9 mouse cellular contexts compared by ENCODE assay signal in the genomic region with DNA sequence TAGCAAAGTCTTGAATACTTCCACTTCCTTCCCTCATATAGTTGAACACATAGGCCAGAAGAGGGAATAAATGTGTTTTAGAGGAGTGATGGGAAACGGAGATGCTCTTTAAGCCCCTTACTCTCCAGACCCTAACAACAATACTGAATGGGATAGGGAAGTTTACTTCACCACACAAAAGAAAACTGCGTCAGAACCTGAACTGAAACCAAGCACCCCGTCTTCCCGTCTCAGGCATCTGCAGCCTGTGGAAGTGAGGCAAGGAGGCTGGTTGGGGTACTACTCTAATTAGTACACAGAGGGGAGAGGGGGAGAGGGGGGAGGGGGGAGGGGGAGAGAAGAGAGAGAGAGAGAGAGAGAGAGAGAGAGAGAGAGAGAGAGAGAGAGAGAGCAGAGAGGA. TPM values are rescaled to one million over a fixed set of nuclear protein-coding genes. Genes with fewer than 3 reads are reported as not detected.
DNase-seq lines count a peak whose midpoint lies in the region; ATAC-seq and TF ChIP-seq lines count a peak whose summit lies in the region.
"Had no signal": no experiment of that assay in that cellular context is flagged by ENCODE, and none has a peak within 500 bp of the region (broad histone marks: within the 10 kb centered on the region; RNA-seq: fewer than 3 reads in every experiment).

No protein-coding gene starts in this region.

- 0 out of 2 replicates have a peak, but pooled peaks cover 2% of the 10 kb centered on the region for H3K36me3 ChIP-seq in forebrain, embryonic 10.5 days (replicated peaks)
- no peaks in the 10 kb centered on the region for H3K36me3 ChIP-seq in forebrain, embryonic 15.5 days
- peaks cover 8% of the 10 kb centered on the region for H3K36me3 ChIP-seq in spleen, adult 2 months (ENCODE audit: control insufficient read depth, insufficient read depth, low read length)
- H3K36me3 ChIP-seq in liver, embryonic 13.5 days: peaks cover 47% of the 10 kb centered on the region

- ATAC-seq in forebrain, embryonic 15.5 days (replicated peaks): no peak
- no peak for ATAC-seq in liver, embryonic 13.5 days (ENCODE audit: low read depth)

- H3K4me2 ChIP-seq in forebrain, embryonic 15.5 days (replicated peaks): no peak overlapping the region; the same call in 1 of the 2 replicates
- H3K4me2 ChIP-seq in liver, embryonic 13.5 days: peak overlapping the region; percentile 74

- H3K4me1 ChIP-seq in forebrain, embryonic 10.5 days: peaks cover 27% of the 10 kb centered on the region
- peaks cover 12% of the 10 kb centered on the region for H3K4me1 ChIP-seq in forebrain, embryonic 15.5 days
- H3K4me1 ChIP-seq in spleen, adult 2 months (ENCODE audit: control insufficient read depth, insufficient read depth, insufficient read length): peaks cover 5% of the 10 kb centered on the region; the same call in 1 of the 2 replicates
- peaks cover 67% of the 10 kb centered on the region for H3K4me1 ChIP-seq in liver, embryonic 13.5 days (replicated peaks)

- H3K4me3 ChIP-seq in forebrain, embryonic 10.5 days: peak overlapping the region; percentile 84
- H3K4me3 ChIP-seq in forebrain, embryonic 15.5 days: no peak overlapping the region
- H3K4me3 ChIP-seq in spleen, adult 2 months (ENCODE audit: extremely low read depth, insufficient read depth, insufficient read length): peak overlapping the region; percentile 46
- H3K4me3 ChIP-seq in liver, embryonic 13.5 days (replicated peaks): peak overlapping the region; percentile 80

- WGBS in forebrain, embryonic 10.5 days: 81% methylated on average over 4 of the region's 4 CpGs
- WGBS in forebrain, embryonic 15.5 days: 38% methylated on average over 4 of the region's 4 CpGs
- WGBS in spleen, adult 2 months: 16% methylated on average over 4 of the region's 4 CpGs
- WGBS in liver, embryonic 13.5 days (ENCODE audit: insufficient replicate concordance): 33% methylated on average over 4 of the region's 4 CpGs

- H3K27me3 ChIP-seq in forebrain, embryonic 10.5 days (ENCODE audit: poor library complexity, severe bottlenecking): no peaks in the 10 kb centered on the region
- H3K27me3 ChIP-seq in forebrain, embryonic 15.5 days: no peaks in the 10 kb centered on the region
- H3K27me3 ChIP-seq in spleen, adult 2 months (ENCODE audit: control insufficient read depth, insufficient read depth, low read length): no peaks in the 10 kb centered on the region
- no peaks in the 10 kb centered on the region for H3K27me3 ChIP-seq in liver, embryonic 13.5 days

- no peak overlapping the region for H3K27ac ChIP-seq in forebrain, embryonic 10.5 days
- H3K27ac ChIP-seq in forebrain, embryonic 15.5 days (replicated peaks): no peak overlapping the region
- no peak overlapping the region for H3K27ac ChIP-seq in spleen, adult 2 months (ENCODE audit: insufficient read depth, low read length)
- H3K27ac ChIP-seq in liver, embryonic 13.5 days: peak overlapping the region; percentile 36

- no peaks in the 10 kb centered on the region for H3K9me3 ChIP-seq in forebrain, embryonic 10.5 days
- H3K9me3 ChIP-seq in forebrain, embryonic 15.5 days: no peaks in the 10 kb centered on the region
- H3K9me3 ChIP-seq in liver, embryonic 13.5 days (replicated peaks): no peaks in the 10 kb centered on the region

- no peak for TF ChIP-seq POLR2A in spleen, adult 2 months (IDR thresholded peaks at IDR 0.05; ENCODE audit: low read depth, low read length)

- H3K9ac ChIP-seq in forebrain, embryonic 15.5 days (replicated peaks): no peak overlapping the region
- peak overlapping the region; percentile 57 for H3K9ac ChIP-seq in liver, embryonic 13.5 days

- no peak for DNase-seq in forebrain, embryonic 10.5 days (ENCODE audit: extremely low spot score, low spot score)
- DNase-seq in spleen, adult 2 months (ENCODE audit: low read depth in 1 of 2, low spot score in 2 of 2): peak in 1 of 2 experiments; percentile 12
- DNase-seq in spleen, postnatal 4 days (ENCODE audit: low spot score in 2 of 2): no peak
- no peak for DNase-seq in liver, embryonic 13.5 days
- DNase-seq in cerebellum, postnatal 10 days: no peak
- no peak for DNase-seq in yolk sac, embryonic 10.5 days (ENCODE audit: low spot score)
- DNase-seq in urinary bladder, postnatal 10 days (ENCODE audit: low spot score): no peak

- TF ChIP-seq CTCF in spleen, adult 2 months (IDR thresholded peaks at IDR 0.05; ENCODE audit: extremely low read depth, insufficient read depth, insufficient read length, insufficient replicate concordance): no peak

RNA-seq across cellular contexts. Expression of a gene that starts 0.8 kb away (rescaled TPM):
- polyA plus RNA-seq in forebrain, embryonic 10.5 days (2016; fragmentation: Nextera tagmentation; extraction: Ambion mirVana): 26.5 and 26.8 TPM in 2 replicates
- polyA plus RNA-seq in forebrain, embryonic 15.5 days (2015; fragmentation: Nextera tagmentation; extraction: Ambion mirVana): 22.1 and 24.8 TPM in 2 replicates
- 68.2 and 69.2 TPM in 2 replicates for polyA plus RNA-seq in spleen, adult 2 months (2012; rRNA removed)
- 32.1 and 40.2 TPM in 2 replicates for polyA plus RNA-seq in liver, embryonic 13.5 days (2015; fragmentation: Nextera tagmentation; extraction: Ambion mirVana)

RNA-seq across cellular contexts. Expression of a gene that starts 10.3 kb away (rescaled TPM):
- polyA plus RNA-seq in forebrain, embryonic 10.5 days (2016; fragmentation: Nextera tagmentation; extraction: Ambion mirVana): 2.7 and 3.9 TPM in 2 replicates
- polyA plus RNA-seq in forebrain, embryonic 15.5 days (2015; fragmentation: Nextera tagmentation; extraction: Ambion mirVana): 5.2 and 5.9 TPM in 2 replicates
- polyA plus RNA-seq in spleen, adult 2 months (2012; rRNA removed): 34.5 and 43.3 TPM in 2 replicates
- polyA plus RNA-seq in liver, embryonic 13.5 days (2015; fragmentation: Nextera tagmentation; extraction: Ambion mirVana): 6.7 TPM in 2 replicates

RNA-seq across cellular contexts. Expression of a gene that starts 46.0 kb away (rescaled TPM):
- polyA plus RNA-seq in forebrain, embryonic 10.5 days (2016; fragmentation: Nextera tagmentation; extraction: Ambion mirVana): not detected in 2 replicates
- polyA plus RNA-seq in forebrain, embryonic 15.5 days (2015; fragmentation: Nextera tagmentation; extraction: Ambion mirVana): not detected in 2 replicates
- not detected in 2 replicates for polyA plus RNA-seq in spleen, adult 2 months (2012; rRNA removed)
- not detected in 2 replicates for polyA plus RNA-seq in liver, embryonic 13.5 days (2015; fragmentation: Nextera tagmentation; extraction: Ambion mirVana)
- polyA plus RNA-seq: kidney, embryonic 14.5 days had no signal

RNA-seq across cellular contexts. Expression of a gene that starts 52.3 kb away (rescaled TPM):
- 0.16 TPM in 1 of 2 replicates, not detected in the other for polyA plus RNA-seq in forebrain, embryonic 10.5 days (2016; fragmentation: Nextera tagmentation; extraction: Ambion mirVana)
- 0.20 TPM in 1 of 2 replicates, not detected in the other for polyA plus RNA-seq in forebrain, embryonic 15.5 days (2015; fragmentation: Nextera tagmentation; extraction: Ambion mirVana)
- not detected in 2 replicates for polyA plus RNA-seq in spleen, adult 2 months (2012; rRNA removed)
- not detected in 2 replicates for polyA plus RNA-seq in liver, embryonic 13.5 days (2015; fragmentation: Nextera tagmentation; extraction: Ambion mirVana)
- polyA plus RNA-seq: kidney, embryonic 14.5 days had no signal

RNA-seq across cellular contexts. Expression of a gene that starts 53.6 kb away (rescaled TPM):
- polyA plus RNA-seq in forebrain, embryonic 10.5 days (2016; fragmentation: Nextera tagmentation; extraction: Ambion mirVana): 45.8 and 56.3 TPM in 2 replicates
- 34.6 and 37.5 TPM in 2 replicates for polyA plus RNA-seq in forebrain, embryonic 15.5 days (2015; fragmentation: Nextera tagmentation; extraction: Ambion mirVana)
- polyA plus RNA-seq in spleen, adult 2 months (2012; rRNA removed): 20.2 and 35.6 TPM in 2 replicates
- 19.5 and 20.7 TPM in 2 replicates for polyA plus RNA-seq in liver, embryonic 13.5 days (2015; fragmentation: Nextera tagmentation; extraction: Ambion mirVana)
